Mouse (Mus musculus) embryonic facial prominence, embryonic 11.5 days (tissue): ENCODE results near the gene Gkap1. TPM values are rescaled to one million over a fixed set of nuclear protein-coding genes. Genes with fewer than 3 reads are reported as not detected.

ENCODE experiments used
- ATAC-seq: fragments of 200-750 bp; cut with Nextera tagmentation; replicated peaks from 2 replicates; pipeline ENCODE4 v1.8.0; 2017; ENCODE audit warnings: low read depth; ENCODE audit not compliant: insufficient number of reproducible peaks, low FRiP score, low TSS enrichment
- DNase-seq: peaks from one replicate; pipeline ENCODE4 v3.0.0-alpha.2; 2015; ENCODE audit warnings: low spot score
- H3K27ac ChIP-seq: fragments of 300-500 bp; sonication (generic); replicated peaks from 2 replicates; pipeline ENCODE4 v1.5.1; 2014; ENCODE audit warnings: mild to moderate bottlenecking, low read depth, low read length, control low read depth
- H3K27me3 ChIP-seq: fragments of 300-500 bp; sonication (generic); 2 replicates; pipeline ENCODE4 v1.6.1; 2014; ENCODE audit warnings: mild to moderate bottlenecking, low read length, moderate library complexity, mixed read lengths; ENCODE audit not compliant: control insufficient read depth, insufficient read depth
- H3K36me3 ChIP-seq: fragments of 300-500 bp; sonication (generic); replicated peaks from 2 replicates; pipeline ENCODE4 v1.6.1; 2014; ENCODE audit warnings: low read depth, mild to moderate bottlenecking, low read length, moderate library complexity, mixed read lengths; ENCODE audit not compliant: control insufficient read depth, insufficient read depth
- H3K4me1 ChIP-seq: fragments of 300-500 bp; sonication (generic); 2 replicates; pipeline ENCODE4 v1.6.1; 2014; ENCODE audit warnings: low read length, mixed read lengths; ENCODE audit not compliant: control insufficient read depth, insufficient read depth
- H3K4me2 ChIP-seq: fragments of 300-500 bp; sonication (generic); 2 replicates; pipeline ENCODE4 v1.6.1; 2014; ENCODE audit warnings: low read depth, mild to moderate bottlenecking, control low read depth, low read length, moderate library complexity
- H3K4me3 ChIP-seq: fragments of 300-500 bp; sonication (generic); 2 replicates; pipeline ENCODE4 v1.5.1; 2014; ENCODE audit warnings: low read depth, low read length, control low read depth
- H3K9ac ChIP-seq: fragments of 300-500 bp; sonication (generic); replicated peaks from 2 replicates; pipeline ENCODE4 v1.6.1; 2014; ENCODE audit warnings: mild to moderate bottlenecking, control low read depth, low read length
- H3K9me3 ChIP-seq: fragments of 300-500 bp; sonication (generic); replicated peaks from 2 replicates; pipeline ENCODE4 v1.6.1; 2016; ENCODE audit warnings: mild to moderate bottlenecking, low read length, inconsistent platforms, mixed read lengths; ENCODE audit not compliant: control insufficient read depth
- WGBS: fragments of 180-500 bp; shearing (Covaris S2); extraction: QIAGEN DNeasy Blood & Tissue Kit; methylation state at CpG from one replicate; pipeline ENCODE4 v1.1.7; 2014; 5-methylcytosine and 5-hydroxymethylcytosine counted together
- polyA plus RNA-seq: library from polyadenylated mRNA; unstranded; fragments of >200 nt; fragmentation: Nextera tagmentation; extraction: Ambion mirVana; gene quantifications from 2 replicates; pipeline ENCODE4 v1.2.1, GENCODE M21; 2014

Gene Gkap1
- polyA plus RNA-seq, 1 experiment from 2014 or later, result 31.2 TPM

GRCm38 (mm10) chr13:58220206-58220605 is 55.3 kb downstream of the Gkap1 start:
- WGBS, result 82% methylated on average over 3 of the region's 3 CpGs
- no peaks in the 10 kb centered on the region for H3K27me3 ChIP-seq
- H3K27ac ChIP-seq, result no peak overlapping the region
- H3K4me3 ChIP-seq, result no peak overlapping the region
- no peaks in the 10 kb centered on the region for H3K4me1 ChIP-seq
- DNase-seq (no peak), ATAC-seq (no peak)
- no peak overlapping the region for H3K9ac ChIP-seq
- H3K36me3 ChIP-seq, result no peaks in the 10 kb centered on the region
- H3K4me2 ChIP-seq, result no peak overlapping the region
- no peaks in the 10 kb centered on the region for H3K9me3 ChIP-seq

- WGBS, result 94% methylated on average over 2 of the region's 2 CpGs
- Histone ChIP-seq H3K4me2 (no peak overlapping the region), H3K4me1 (no peaks in the 10 kb centered on the region), H3K36me3 (no peaks in the 10 kb centered on the region), H3K9ac (no peak overlapping the region), H3K27me3 (no peaks in the 10 kb centered on the region), H3K4me3 (no peak overlapping the region), H3K9me3 (no peaks in the 10 kb centered on the region), H3K27ac (no peak overlapping the region)
- ATAC-seq, result no peak
- DNase-seq, result no peak
These were observed 58.0 kb downstream of the Gkap1 start for GRCm38 (mm10) chr13:58217536-58217935.

GRCm38 (mm10) chr13:58216395-58216794 is 59.1 kb downstream of the Gkap1 start:
- Histone ChIP-seq H3K9ac (peak overlapping the region; percentile 96), H3K27me3 (no peaks in the 10 kb centered on the region), H3K27ac (no peak overlapping the region), H3K4me3 (peak overlapping the region; percentile 100), H3K4me2 (peak overlapping the region; percentile 79), H3K4me1 (no peaks in the 10 kb centered on the region), H3K36me3 (no peaks in the 10 kb centered on the region), H3K9me3 (no peaks in the 10 kb centered on the region)
- ATAC-seq (no peak), DNase-seq (no peak)
- 89% methylated on average over 9 of the region's 9 CpGs for WGBS

GRCm38 (mm10) chr13:58215592-58216341 is 59.7 kb downstream of the Gkap1 start, which contains the start of gene Ubqln1:
Gene Ubqln1, minus strand, starts transcription at chr13:58215653.
- peak; percentile 91 for DNase-seq
- Histone ChIP-seq H3K4me2 (peak within 1 kb of the TSS; percentile 79), H3K4me3 (peak within 1 kb of the TSS; percentile 100), H3K4me1 (no peaks in the 10 kb centered on the region), H3K36me3 (no peaks in the 10 kb centered on the region), H3K9ac (peak within 1 kb of the TSS; percentile 96), H3K9me3 (no peaks in the 10 kb centered on the region), H3K27ac (peak within 1 kb of the TSS; percentile 72), H3K27me3 (no peaks in the 10 kb centered on the region)
- peak; percentile 86 for ATAC-seq
- WGBS, result 3% methylated on average over 56 of the region's 62 CpGs

- Histone ChIP-seq H3K27me3 (no peaks in the 10 kb centered on the region), H3K27ac (peak overlapping the region; percentile 56; the same call in 1 of the 2 replicates), H3K9me3 (no peaks in the 10 kb centered on the region), H3K9ac (peak overlapping the region; percentile 96), H3K36me3 (no peaks in the 10 kb centered on the region), H3K4me2 (peak overlapping the region; percentile 79), H3K4me3 (peak overlapping the region; percentile 100), H3K4me1 (no peaks in the 10 kb centered on the region)
- ATAC-seq (no peak; the same call in 1 of the 2 replicates), DNase-seq (no peak)
- WGBS, result 0% methylated on average over 44 of the region's 48 CpGs
These were observed 60.3 kb downstream of the Gkap1 start for GRCm38 (mm10) chr13:58215253-58215591.

GRCm38 (mm10) chr13:58214346-58215252 is 60.9 kb downstream of the Gkap1 start:
- H3K36me3 ChIP-seq, result no peaks in the 10 kb centered on the region
- DNase-seq (peak; percentile 28), ATAC-seq (peak; percentile 46)
- WGBS, result 3% methylated on average over 49 of the region's 49 CpGs
- H3K4me3 ChIP-seq, result peak overlapping the region; percentile 100
- H3K9me3 ChIP-seq, result no peaks in the 10 kb centered on the region
- H3K4me1 ChIP-seq, result no peaks in the 10 kb centered on the region
- H3K9ac ChIP-seq, result peak overlapping the region; percentile 96
- peak overlapping the region; percentile 79 for H3K4me2 ChIP-seq
- no peaks in the 10 kb centered on the region for H3K27me3 ChIP-seq
- H3K27ac ChIP-seq, result peak overlapping the region; percentile 56; the same call in 1 of the 2 replicates

- no peak for ATAC-seq
- H3K9ac ChIP-seq, result no peak overlapping the region
- 67% methylated on average over 8 of the region's 8 CpGs for WGBS
- H3K27me3 ChIP-seq, result no peaks in the 10 kb centered on the region
- DNase-seq, result no peak
- H3K27ac ChIP-seq, result no peak overlapping the region
- no peaks in the 10 kb centered on the region for H3K4me1 ChIP-seq
- peak overlapping the region; percentile 79 for H3K4me2 ChIP-seq
- H3K9me3 ChIP-seq, result no peaks in the 10 kb centered on the region
- H3K4me3 ChIP-seq, result no peak overlapping the region; the same call in 1 of the 2 replicates
- H3K36me3 ChIP-seq, result no peaks in the 10 kb centered on the region
These were observed 61.7 kb downstream of the Gkap1 start for GRCm38 (mm10) chr13:58213801-58214200.
